Mouse (Mus musculus) forebrain, embryonic 16.5 days (tissue): ENCODE data around the gene Lmna. TPM values are rescaled to one million over a fixed set of nuclear protein-coding genes. Genes with fewer than 3 reads are reported as not detected.
A peak's percentile ranks its signal among the peaks of the same experiment; 100 is the strongest.

Experiments
- ATAC-seq: fragments of 200-750 bp; cut with Nextera tagmentation; 2 replicates; pipeline ENCODE4 v1.8.0; 2017; ENCODE audit warnings: mild to moderate bottlenecking, moderate library complexity
- H3K27ac ChIP-seq: fragments of 300-500 bp; sonication (generic); 2 replicates; pipeline ENCODE4 v1.5.1; 2014; ENCODE audit warnings: low read length, control low read depth
- H3K27me3 ChIP-seq: fragments of 300-500 bp; sonication (generic); replicated peaks from 2 replicates; pipeline ENCODE4 v1.6.1; 2014; ENCODE audit warnings: low read length; ENCODE audit not compliant: control insufficient read depth, insufficient read depth
- H3K36me3 ChIP-seq: fragments of 300-500 bp; sonication (generic); 2 replicates; pipeline ENCODE4 v1.6.1; 2014; ENCODE audit not compliant: control insufficient read depth, insufficient read depth
- H3K4me1 ChIP-seq: fragments of 300-500 bp; sonication (generic); replicated peaks from 2 replicates; pipeline ENCODE4 v1.6.1; 2014; ENCODE audit warnings: low read length; ENCODE audit not compliant: control insufficient read depth, insufficient read depth
- H3K4me2 ChIP-seq: fragments of 300-500 bp; sonication (generic); 2 replicates; pipeline ENCODE4 v1.6.1; 2014; ENCODE audit warnings: mild to moderate bottlenecking, low read length, control low read depth
- H3K4me3 ChIP-seq: fragments of 300-500 bp; sonication (generic); replicated peaks from 2 replicates; pipeline ENCODE4 v1.5.1; 2014; ENCODE audit warnings: mild to moderate bottlenecking, low read length, control low read depth
- H3K9ac ChIP-seq: fragments of 300-500 bp; sonication (generic); replicated peaks from 2 replicates; pipeline ENCODE4 v1.6.1; 2014; ENCODE audit warnings: low read depth, low read length, control low read depth
- H3K9me3 ChIP-seq: fragments of 300-500 bp; sonication (generic); 2 replicates; pipeline ENCODE4 v1.6.1; 2016; ENCODE audit warnings: low read length; ENCODE audit not compliant: control insufficient read depth
- WGBS: fragments of 180-500 bp; shearing (Covaris S2); extraction: QIAGEN DNeasy Blood & Tissue Kit; methylation state at CpG from one replicate; pipeline ENCODE4 v1.1.7; 2014; 5-methylcytosine and 5-hydroxymethylcytosine counted together
- polyA plus RNA-seq: library from polyadenylated mRNA; unstranded; fragments of >200 nt; fragmentation: Nextera tagmentation; extraction: Ambion mirVana; gene quantifications from 2 replicates; pipeline ENCODE4 v1.2.1, GENCODE M21; 2015

Gene Lmna
- polyA plus RNA-seq, 1 experiment from 2014 or later = 26.9 TPM

DNA sequence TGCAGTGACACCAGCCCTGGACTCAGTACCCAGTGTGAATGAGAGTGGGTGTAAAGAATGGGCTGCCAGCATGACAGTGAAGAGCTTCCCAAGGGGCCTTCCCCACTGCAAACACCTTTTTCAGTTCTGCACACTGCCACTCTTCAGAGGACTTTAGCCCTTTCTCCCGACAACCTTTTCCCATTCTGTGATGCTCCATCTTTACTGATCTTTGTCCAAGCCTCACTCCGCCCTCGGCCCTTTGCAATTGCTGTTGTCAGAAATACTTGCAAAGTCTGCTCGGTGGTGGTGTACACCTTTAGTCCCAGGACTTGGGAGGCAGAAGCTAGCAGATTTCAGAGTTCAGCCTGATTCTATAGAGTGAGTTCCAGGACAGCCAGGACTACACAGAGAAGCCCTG is 41.8 kb upstream of the Lmna start:
- H3K4me3 ChIP-seq = no peak overlapping the region
- no peak overlapping the region for H3K9ac ChIP-seq
- no peaks in the 10 kb centered on the region for H3K9me3 ChIP-seq
- H3K36me3 ChIP-seq = peaks cover 2% of the 10 kb centered on the region; the same call in 1 of the 2 replicates
- H3K27me3 ChIP-seq = no peaks in the 10 kb centered on the region
- peaks cover 28% of the 10 kb centered on the region for H3K4me1 ChIP-seq
- WGBS = 83% methylated on average over 4 of the region's 4 CpGs
- ATAC-seq = no peak
- H3K27ac ChIP-seq = no peak overlapping the region
- no peak overlapping the region for H3K4me2 ChIP-seq

DNA sequence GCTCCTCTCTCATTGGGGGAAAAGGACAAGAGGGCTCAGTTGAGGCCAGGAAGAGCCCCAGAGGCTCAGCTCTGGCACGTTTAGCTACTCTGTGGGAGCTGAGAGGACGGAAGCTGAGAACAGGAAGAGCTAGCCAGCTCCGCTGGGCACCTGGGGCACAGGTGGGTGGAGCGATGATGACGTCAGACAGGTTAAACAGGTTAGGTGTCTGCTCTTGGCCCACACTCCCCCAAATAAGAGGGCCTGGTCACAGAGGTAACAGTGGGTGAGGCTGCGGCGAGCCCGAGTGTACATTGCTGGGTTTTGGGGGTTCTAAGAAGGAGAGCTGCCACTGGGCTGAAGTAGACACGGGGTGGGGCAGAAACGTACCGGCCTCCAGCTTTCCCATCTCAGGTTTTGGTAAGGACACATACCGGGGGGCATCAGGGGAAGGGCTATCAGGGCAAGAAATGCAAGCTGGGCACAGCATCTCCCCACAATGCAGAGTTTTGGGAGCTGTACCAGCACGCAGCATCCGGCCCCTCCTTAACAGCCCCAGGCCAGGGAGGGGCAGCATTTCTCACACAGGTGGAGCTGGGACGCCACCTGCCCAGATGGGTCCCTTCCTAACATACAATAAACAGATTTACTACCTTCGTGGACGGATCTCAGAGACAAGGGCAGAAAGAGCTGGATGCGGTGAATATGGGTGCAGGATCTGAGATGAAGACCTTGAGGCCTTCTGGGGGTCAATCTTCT is 38.6 kb upstream of the Lmna start, which contains the start of gene Rab25:
Gene Rab25, minus strand, starts transcription at position 121 of the 738 bp plus-strand sequence.
- Histone ChIP-seq H3K4me2 (no peak within 1 kb of the TSS), H3K36me3 (no peaks in the 10 kb centered on the region), H3K9me3 (no peaks in the 10 kb centered on the region), H3K4me3 (no peak within 1 kb of the TSS), H3K27me3 (no peaks in the 10 kb centered on the region), H3K4me1 (peaks cover 16% of the 10 kb centered on the region), H3K9ac (no peak within 1 kb of the TSS), H3K27ac (no peak within 1 kb of the TSS)
- no peak for ATAC-seq
- 57% methylated on average over 18 of the region's 18 CpGs for WGBS

DNA sequence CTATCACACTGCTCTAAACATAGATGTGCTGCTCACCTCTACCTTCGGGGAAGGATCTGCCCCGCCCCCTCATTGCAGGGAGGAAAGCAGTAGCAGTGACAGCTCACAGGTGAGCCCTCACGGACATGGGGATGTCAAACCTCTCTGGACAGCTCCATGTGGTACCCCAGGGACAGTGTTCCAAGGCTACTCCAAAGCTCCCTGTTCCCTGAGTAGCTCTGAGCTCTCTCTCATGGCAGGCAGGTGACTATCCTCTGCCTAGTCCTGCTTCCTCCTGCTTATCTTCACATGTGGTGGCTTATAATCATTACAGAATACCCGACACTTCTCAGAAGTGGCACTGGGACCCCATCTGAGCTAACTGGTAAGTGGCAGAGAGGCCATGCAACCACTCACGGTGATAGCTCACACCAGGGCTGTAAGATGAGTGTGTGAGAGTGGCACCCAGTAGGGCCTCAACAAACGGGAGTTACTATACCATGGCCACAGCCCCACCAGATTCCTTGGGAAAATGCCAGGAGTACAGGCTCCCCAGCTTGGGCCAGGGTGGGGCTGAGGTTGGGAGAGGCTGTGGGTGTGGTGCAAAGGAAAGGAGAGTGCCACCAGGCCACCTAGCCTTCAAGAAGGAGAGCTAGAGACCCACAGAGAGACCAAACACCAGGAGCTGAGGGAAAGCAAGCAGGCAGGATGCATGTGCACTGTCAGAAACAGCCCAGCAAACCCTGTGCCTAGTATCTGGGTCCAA is 37.1 kb upstream of the Lmna start:
- Histone ChIP-seq H3K4me1 (peaks cover 18% of the 10 kb centered on the region), H3K9ac (no peak overlapping the region), H3K4me2 (no peak overlapping the region), H3K4me3 (no peak overlapping the region), H3K9me3 (no peaks in the 10 kb centered on the region), H3K36me3 (no peaks in the 10 kb centered on the region), H3K27me3 (no peaks in the 10 kb centered on the region), H3K27ac (no peak overlapping the region)
- 84% methylated on average over 6 of the region's 6 CpGs for WGBS
- ATAC-seq = no peak

DNA sequence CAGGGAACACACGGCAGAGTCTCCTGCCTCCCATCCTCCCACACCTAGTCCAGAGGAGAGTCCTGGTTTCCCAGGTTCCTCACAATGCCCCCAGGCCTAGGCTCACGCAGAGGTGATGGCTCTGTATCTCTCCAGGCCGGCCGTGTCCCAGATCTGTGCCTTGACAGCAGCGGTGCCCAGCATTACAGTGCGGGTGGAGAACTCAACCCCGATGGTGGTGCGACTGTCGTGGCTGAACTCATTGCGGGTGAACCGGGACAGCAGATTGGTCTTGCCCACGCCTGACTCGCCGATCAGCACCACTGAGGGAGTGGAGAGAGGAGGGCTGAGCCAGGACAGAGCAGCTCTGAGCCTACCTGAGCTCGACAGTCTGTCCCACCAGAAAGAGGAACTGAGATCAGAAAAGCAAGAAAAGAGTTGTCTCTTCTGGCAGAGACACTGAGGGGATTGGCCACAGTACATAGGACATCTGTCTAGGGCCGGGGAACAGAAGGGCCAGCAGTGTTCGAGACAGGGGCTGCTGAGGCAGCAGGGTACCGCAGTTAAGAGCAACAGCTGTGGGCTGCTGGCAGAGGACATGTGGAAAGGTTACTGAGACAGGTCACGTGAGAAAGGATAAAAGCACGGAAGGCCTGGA is 35.3 kb upstream of the Lmna start:
- no peak for ATAC-seq
- Histone ChIP-seq H3K9ac (no peak overlapping the region), H3K9me3 (no peaks in the 10 kb centered on the region)

DNA sequence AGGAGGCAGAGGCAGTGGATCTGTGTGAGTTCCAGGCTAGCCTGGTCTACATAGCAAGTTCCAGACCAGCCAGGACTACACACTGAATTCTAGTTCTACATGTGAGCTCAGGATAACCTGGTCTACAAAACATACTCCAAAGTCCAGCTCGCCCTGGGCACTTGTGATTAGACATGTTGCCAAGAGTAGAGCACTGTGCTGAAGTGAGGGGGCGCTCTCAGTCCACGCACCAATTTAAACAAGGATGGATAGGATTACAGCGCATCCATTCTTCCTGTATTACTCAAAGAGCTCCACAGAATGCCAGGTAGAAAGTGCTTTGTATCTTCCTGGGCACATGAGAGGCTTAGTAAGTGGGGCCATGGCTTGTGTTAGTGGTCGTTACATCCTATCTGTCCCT is 34.8 kb upstream of the Lmna start:
- Histone ChIP-seq H3K4me2 (no peak overlapping the region), H3K9me3 (no peaks in the 10 kb centered on the region), H3K9ac (no peak overlapping the region), H3K4me1 (peaks cover 27% of the 10 kb centered on the region), H3K27me3 (no peaks in the 10 kb centered on the region), H3K36me3 (no peaks in the 10 kb centered on the region), H3K4me3 (no peak overlapping the region), H3K27ac (no peak overlapping the region)
- ATAC-seq = no peak
- WGBS = 28% methylated on average over 5 of the region's 5 CpGs

More for the DNA sequence above, 35.3 kb upstream of the Lmna start:
- Histone ChIP-seq H3K36me3 (no peaks in the 10 kb centered on the region), H3K27ac (no peak overlapping the region), H3K4me3 (no peak overlapping the region), H3K4me1 (peaks cover 23% of the 10 kb centered on the region), H3K27me3 (no peaks in the 10 kb centered on the region), H3K4me2 (no peak overlapping the region)
- 64% methylated on average over 20 of the region's 20 CpGs for WGBS

DNA sequence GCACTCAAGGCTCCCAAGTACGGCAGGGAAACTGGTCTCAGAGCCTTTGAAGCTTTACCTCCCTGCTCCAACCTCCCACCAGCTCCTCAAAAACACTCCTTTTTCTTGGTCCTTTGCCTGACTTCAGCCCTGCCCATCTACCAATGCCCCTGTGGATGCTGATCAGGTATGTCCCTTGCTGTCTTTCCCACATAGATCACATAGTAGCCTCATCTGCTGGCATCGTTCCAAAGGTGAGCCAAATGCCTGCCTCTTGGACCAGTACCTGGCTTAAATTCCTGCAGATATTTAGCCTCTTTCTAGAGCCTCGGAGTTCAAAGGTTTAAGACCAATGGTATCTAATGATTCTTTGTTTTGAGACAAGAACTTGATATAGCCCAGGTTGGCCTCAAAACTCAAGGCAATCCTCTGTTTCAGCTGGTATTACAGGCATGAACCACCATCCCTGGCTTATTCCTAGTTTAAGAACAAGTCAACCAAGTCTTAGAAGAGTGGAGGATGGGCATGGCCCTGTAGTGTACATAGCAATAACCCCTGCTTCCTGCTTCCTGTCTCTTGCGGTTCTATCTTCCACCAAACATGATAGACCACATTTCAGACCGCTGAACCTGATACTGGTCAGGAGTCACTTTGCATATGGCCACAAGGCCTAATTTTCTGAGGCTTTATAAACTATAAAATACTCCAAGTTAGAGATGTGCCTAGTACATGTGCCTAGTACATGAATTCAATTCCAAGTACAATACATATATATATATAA is 34.1 kb upstream of the Lmna start:
- H3K4me1 ChIP-seq = peaks cover 32% of the 10 kb centered on the region
- 0 out of 2 replicates have a peak, but pooled peaks cover under 1% of the 10 kb centered on the region for H3K36me3 ChIP-seq
- no peak for ATAC-seq
- 82% methylated on average over 5 of the region's 5 CpGs for WGBS
- H3K27me3 ChIP-seq = no peaks in the 10 kb centered on the region
- H3K4me3 ChIP-seq = no peak overlapping the region
- no peaks in the 10 kb centered on the region for H3K9me3 ChIP-seq
- H3K9ac ChIP-seq = no peak overlapping the region
- no peak overlapping the region for H3K27ac ChIP-seq
- H3K4me2 ChIP-seq = no peak overlapping the region

DNA sequence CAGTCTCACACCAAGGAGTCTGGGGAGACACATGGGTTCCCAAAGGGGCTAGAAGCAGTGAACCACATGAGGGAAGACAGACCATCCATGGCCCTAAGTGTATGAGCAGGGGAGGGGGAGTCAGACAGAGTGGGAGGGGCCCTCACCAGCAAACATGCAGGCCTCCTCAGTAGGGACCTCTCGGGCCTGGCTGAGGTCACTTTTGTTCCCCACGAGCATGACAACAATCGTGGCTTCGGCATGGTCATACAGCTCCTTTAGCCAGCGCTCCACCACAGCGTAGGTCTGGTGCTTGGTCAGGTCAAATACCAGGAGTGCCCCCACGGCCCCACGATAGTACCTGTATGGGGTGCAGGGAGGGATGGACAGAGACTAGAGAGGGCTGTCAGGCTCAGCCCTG is 33.4 kb upstream of the Lmna start:
- no peak overlapping the region for H3K9ac ChIP-seq
- no peak overlapping the region for H3K27ac ChIP-seq
- no peak for ATAC-seq
- no peak overlapping the region for H3K4me2 ChIP-seq
- no peaks in the 10 kb centered on the region for H3K9me3 ChIP-seq
- H3K27me3 ChIP-seq = no peaks in the 10 kb centered on the region
- 0 out of 2 replicates have a peak, but pooled peaks cover 2% of the 10 kb centered on the region for H3K36me3 ChIP-seq
- 86% methylated on average over 8 of the region's 8 CpGs for WGBS
- peaks cover 38% of the 10 kb centered on the region for H3K4me1 ChIP-seq
- H3K4me3 ChIP-seq = no peak overlapping the region

DNA sequence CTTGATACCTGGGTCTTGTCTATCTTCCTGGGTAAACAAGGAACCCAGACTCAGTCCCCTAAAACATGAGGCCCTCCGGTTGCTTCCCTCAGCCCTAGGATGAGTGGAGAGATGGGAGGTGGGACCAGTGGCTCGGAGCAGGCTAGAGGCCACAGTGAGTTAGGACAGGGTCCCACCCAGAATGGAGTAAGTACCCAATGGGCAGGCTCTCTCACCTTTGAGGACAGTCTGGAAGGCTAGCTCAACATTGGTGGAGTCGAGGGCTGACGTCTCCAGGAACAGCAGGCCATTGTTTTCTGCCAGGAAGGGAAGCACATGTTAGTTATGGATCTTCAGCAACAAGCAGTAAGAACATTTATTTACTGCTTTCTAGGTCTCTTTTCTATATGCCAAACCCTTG is 32.7 kb upstream of the Lmna start:
- 71% methylated on average over 4 of the region's 4 CpGs for WGBS
- Histone ChIP-seq H3K27me3 (no peaks in the 10 kb centered on the region), H3K27ac (peak overlapping the region; percentile 54), H3K9me3 (no peaks in the 10 kb centered on the region), H3K36me3 (peaks cover 5% of the 10 kb centered on the region; the same call in 1 of the 2 replicates), H3K4me2 (no peak overlapping the region), H3K4me1 (peaks cover 45% of the 10 kb centered on the region), H3K4me3 (no peak overlapping the region), H3K9ac (no peak overlapping the region)
- ATAC-seq = no peak
